Comparison of ENCODE assay signal across 9 mouse cellular contexts in genomic region chr1:21411331-21412196, GRCm38 (mm10). TPM values are rescaled to one million over a fixed set of nuclear protein-coding genes. Genes with fewer than 3 reads are reported as not detected.
A peak's percentile ranks its signal among the peaks of the same experiment; 100 is the strongest.
DNase-seq lines count a peak whose midpoint lies in the region; ATAC-seq lines count a peak whose summit lies in the region.
"Had no signal": no experiment of that assay in that cellular context is flagged by ENCODE, and none has a peak within 500 bp of the region (broad histone marks: within the 10 kb centered on the region; RNA-seq: fewer than 3 reads in every experiment).

No protein-coding gene starts in this region.

- ATAC-seq in forebrain, embryonic 12.5 days (ENCODE audit: low FRiP score) = peak; percentile 68
- peak; percentile 80 to 81 for ATAC-seq in hematopoietic stem cell, adult 5-6 weeks (replicated peaks in 1 of 2; ENCODE audit: insufficient read depth in 1 of 2, low FRiP score in 2 of 2, low TSS enrichment in 1 of 2, low read depth in 1 of 2, poor library complexity in 2 of 2, severe bottlenecking in 2 of 2)
- ATAC-seq in lung, embryonic 15.5 days (ENCODE audit: borderline replicate concordance, extremely low read depth, low FRiP score, low TSS enrichment) = peak; percentile 86; the same call in 1 of the 2 replicates

- no peak overlapping the region for H3K4me3 ChIP-seq in forebrain, embryonic 12.5 days (replicated peaks)
- no peak overlapping the region for H3K4me3 ChIP-seq in lung, embryonic 15.5 days
- H3K4me3 ChIP-seq: limb, embryonic 12.5 days had no signal

- H3K9ac ChIP-seq in forebrain, embryonic 12.5 days = no peak overlapping the region
- no peak overlapping the region for H3K9ac ChIP-seq in lung, embryonic 15.5 days
- H3K9ac ChIP-seq: limb, embryonic 12.5 days had no signal

- no peaks in the 10 kb centered on the region for H3K27me3 ChIP-seq in forebrain, embryonic 12.5 days
- H3K27me3 ChIP-seq in lung, embryonic 15.5 days = no peaks in the 10 kb centered on the region
- H3K27me3 ChIP-seq: limb, embryonic 12.5 days had no signal

- H3K4me2 ChIP-seq in forebrain, embryonic 12.5 days = no peak overlapping the region
- no peak overlapping the region; the same call in 1 of the 2 replicates for H3K4me2 ChIP-seq in lung, embryonic 15.5 days
- H3K4me2 ChIP-seq: limb, embryonic 12.5 days had no signal

- H3K27ac ChIP-seq in forebrain, embryonic 12.5 days = no peak overlapping the region
- H3K27ac ChIP-seq in lung, embryonic 15.5 days = no peak overlapping the region
- H3K27ac ChIP-seq: limb, embryonic 12.5 days had no signal

- no peaks in the 10 kb centered on the region for H3K36me3 ChIP-seq in forebrain, embryonic 12.5 days (replicated peaks)
- no peaks in the 10 kb centered on the region for H3K36me3 ChIP-seq in lung, embryonic 15.5 days
- H3K36me3 ChIP-seq: limb, embryonic 12.5 days had no signal

- peaks cover 4% of the 10 kb centered on the region; the same call in 1 of the 2 replicates for H3K4me1 ChIP-seq in forebrain, embryonic 12.5 days
- H3K4me1 ChIP-seq in lung, embryonic 15.5 days = peaks cover 5% of the 10 kb centered on the region; the same call in 1 of the 2 replicates
- H3K4me1 ChIP-seq: limb, embryonic 12.5 days had no signal

- 60% methylated on average over 18 of the region's 18 CpGs for WGBS in forebrain, embryonic 12.5 days
- 58% methylated on average over 18 of the region's 18 CpGs for WGBS in large intestine, adult 2 months
- WGBS in lung, embryonic 15.5 days = 50% methylated on average over 18 of the region's 18 CpGs

- no peaks in the 10 kb centered on the region for H3K9me3 ChIP-seq in forebrain, embryonic 12.5 days
- H3K9me3 ChIP-seq in lung, embryonic 15.5 days = no peaks in the 10 kb centered on the region
- H3K9me3 ChIP-seq: limb, embryonic 12.5 days had no signal

- DNase-seq in MN1 (ENCODE audit: low spot score) = peak; percentile 29
- DNase-seq in c-Kit-positive CD71-positive TER-119-negative erythroid progenitor cells, embryonic 14.5 days (ENCODE audit: low read depth) = peak; percentile 10
- peak; percentile 8 for DNase-seq in large intestine, adult 2 months (ENCODE audit: low read depth, low spot score)
- DNase-seq in ovary, postnatal 10 days (ENCODE audit: low spot score) = peak; percentile 8
- no peak for DNase-seq in urinary bladder, postnatal 10 days (ENCODE audit: low spot score)

RNA-seq across cellular contexts. Expression of gene Khdc1b, which starts 28.2 kb away (rescaled TPM):
- 0.09 TPM in 1 of 2 replicates, not detected in the other for polyA plus RNA-seq in forebrain, embryonic 12.5 days (2016; fragmentation: Nextera tagmentation; extraction: Ambion mirVana)
- not detected in 2 replicates for total RNA-seq in hematopoietic stem cell, adult 5-6 weeks (2017)
- not detected in 2 replicates for polyA plus RNA-seq in large intestine, adult 2 months (2012; rRNA removed)
- polyA plus RNA-seq in lung, embryonic 15.5 days (2015; fragmentation: Nextera tagmentation; extraction: Ambion mirVana) = 0.09 TPM in 1 of 2 replicates, not detected in the other

RNA-seq across cellular contexts. Expression of gene Khdc1c, which starts 43.4 kb away (rescaled TPM):
- not detected in 2 replicates for polyA plus RNA-seq in forebrain, embryonic 12.5 days (2016; fragmentation: Nextera tagmentation; extraction: Ambion mirVana)
- total RNA-seq in hematopoietic stem cell, adult 5-6 weeks (2017) = not detected in 2 replicates
- polyA plus RNA-seq in large intestine, adult 2 months (2012; rRNA removed) = not detected in 2 replicates
- not detected in 2 replicates for polyA plus RNA-seq in lung, embryonic 15.5 days (2015; fragmentation: Nextera tagmentation; extraction: Ambion mirVana)
- polyA plus RNA-seq: limb, embryonic 12.5 days had no signal
